Mouse (Mus musculus): ENCODE measurements around the gene Dohh. TPM values are rescaled to one million over a fixed set of nuclear protein-coding genes. Genes with fewer than 3 reads are reported as not detected.
A peak's percentile ranks its signal among the peaks of the same experiment; 100 is the strongest.

Dohh gene
- polyA plus RNA-seq, 1 experiment from 2014 or later, result 42.1 TPM

DNA sequence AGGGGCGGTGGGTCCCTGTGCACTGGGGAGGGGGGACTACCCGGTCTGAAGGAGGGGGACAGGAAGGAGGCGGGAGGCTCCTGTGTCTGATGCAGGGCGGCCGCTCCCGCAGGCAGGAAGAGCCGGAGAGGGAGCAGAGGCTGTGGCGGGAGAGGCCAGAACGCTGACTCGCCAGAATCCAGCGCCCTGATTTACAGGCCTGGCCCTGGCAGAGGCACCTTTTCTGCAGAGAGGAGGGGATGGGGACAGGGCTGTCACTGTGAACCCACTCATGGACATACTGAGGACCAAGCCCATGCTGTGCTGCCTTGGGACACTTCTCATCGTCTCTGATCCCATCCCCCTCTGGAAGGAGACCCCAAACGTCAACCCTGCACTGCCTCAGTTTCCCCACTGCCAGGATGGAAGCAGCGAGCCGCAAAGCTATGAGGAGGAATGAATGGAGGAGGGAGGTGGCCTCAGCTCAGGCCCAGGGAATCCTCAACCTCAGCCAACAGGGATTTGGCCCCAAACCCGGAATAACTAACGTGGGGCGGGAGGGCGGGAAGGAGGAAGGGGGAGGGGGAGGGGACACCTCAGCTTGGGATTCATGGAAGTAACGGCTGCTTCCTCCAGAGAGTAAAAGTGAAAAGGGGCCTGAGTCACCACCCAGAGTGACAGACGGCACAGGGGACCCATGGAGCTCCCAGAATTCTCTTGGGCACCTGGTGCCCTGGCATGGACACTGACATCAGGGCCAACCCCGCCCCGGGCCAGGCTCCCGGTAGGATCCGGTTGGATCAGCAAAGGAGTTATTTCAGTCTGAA lies 40.2 kb downstream of the Dohh start:
- Histone ChIP-seq H3K9me3 (ENCODE audit: low read length) (no peaks in the 10 kb centered on the region), H3K27me3 (ENCODE audit: insufficient read depth, low read length) (peaks cover 25% of the 10 kb centered on the region), H3K9ac (replicated peaks) (no peak overlapping the region), H3K27ac (ENCODE audit: low read depth) (no peak overlapping the region; the same call in 1 of the 2 replicates), H3K4me3 (ENCODE audit: low read depth, low read length) (no peak overlapping the region), H3K4me1 (ENCODE audit: insufficient read depth) (peaks cover 28% of the 10 kb centered on the region), H3K36me3 (replicated peaks; ENCODE audit: insufficient read depth, low read length) (no peaks in the 10 kb centered on the region), H3K4me2 (ENCODE audit: low read depth, low read length) (0 out of 2 replicates have a peak overlapping the region, but pooled peaks have one; percentile 22)
- TF ChIP-seq EP300 (IDR thresholded peaks at IDR 0.05; ENCODE audit: low read depth), result no peak
- 34% methylated on average over 23 of the region's 25 CpGs for WGBS (ENCODE audit: insufficient replicate concordance)
- peak; percentile 29 for DNase-seq
- ATAC-seq, result no peak

DNA sequence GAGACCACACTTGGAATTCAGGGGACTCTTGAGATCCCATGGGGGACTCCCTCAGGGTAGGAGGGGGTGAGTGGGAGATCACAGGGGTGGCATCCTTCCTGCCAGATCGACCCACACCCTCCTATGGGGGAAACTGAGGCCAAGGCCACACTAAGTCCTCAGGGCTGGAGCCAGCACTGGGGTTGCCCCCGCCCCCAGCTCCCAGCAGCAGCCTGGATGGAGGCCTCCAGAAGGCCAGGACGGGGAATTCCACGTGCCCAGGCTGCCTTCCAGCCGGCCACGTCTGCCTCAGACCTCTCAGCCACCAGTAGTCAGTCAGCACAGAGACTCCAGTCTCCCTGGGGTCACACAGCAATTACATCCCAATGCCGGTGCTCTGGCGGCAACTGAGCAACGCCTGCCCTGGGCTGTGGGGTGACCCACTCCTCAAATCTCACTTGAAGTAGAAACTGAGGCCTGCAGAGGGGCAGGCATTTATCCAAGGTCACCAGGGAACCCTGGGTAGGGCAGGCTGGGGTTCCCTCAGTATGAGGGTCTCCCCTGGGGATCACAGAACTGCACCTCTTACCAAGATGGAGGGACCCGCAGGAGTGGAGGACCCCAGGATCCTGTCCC lies 41.1 kb downstream of the Dohh start:
- no peak for TF ChIP-seq CTCF (IDR thresholded peaks at IDR 0.05; ENCODE audit: low read depth)
- TF ChIP-seq EP300 (IDR thresholded peaks at IDR 0.05; ENCODE audit: low read depth), result no peak
- Histone ChIP-seq H3K27me3 (ENCODE audit: insufficient read depth, low read length) (peaks cover 25% of the 10 kb centered on the region), H3K9ac (replicated peaks) (peak overlapping the region; percentile 16; the same call in 1 of the 2 replicates), H3K4me3 (ENCODE audit: low read depth, low read length) (no peak overlapping the region), H3K36me3 (replicated peaks; ENCODE audit: insufficient read depth, low read length) (no peaks in the 10 kb centered on the region), H3K9me3 (ENCODE audit: low read length) (no peaks in the 10 kb centered on the region), H3K27ac (ENCODE audit: low read depth) (no peak overlapping the region), H3K4me2 (ENCODE audit: low read depth, low read length) (peak overlapping the region; percentile 78), H3K4me1 (ENCODE audit: insufficient read depth) (peaks cover 33% of the 10 kb centered on the region)
- peak; percentile 15 for DNase-seq
- 59% methylated on average over 10 of the region's 10 CpGs for WGBS (ENCODE audit: insufficient replicate concordance)
- ATAC-seq, result no peak

DNA sequence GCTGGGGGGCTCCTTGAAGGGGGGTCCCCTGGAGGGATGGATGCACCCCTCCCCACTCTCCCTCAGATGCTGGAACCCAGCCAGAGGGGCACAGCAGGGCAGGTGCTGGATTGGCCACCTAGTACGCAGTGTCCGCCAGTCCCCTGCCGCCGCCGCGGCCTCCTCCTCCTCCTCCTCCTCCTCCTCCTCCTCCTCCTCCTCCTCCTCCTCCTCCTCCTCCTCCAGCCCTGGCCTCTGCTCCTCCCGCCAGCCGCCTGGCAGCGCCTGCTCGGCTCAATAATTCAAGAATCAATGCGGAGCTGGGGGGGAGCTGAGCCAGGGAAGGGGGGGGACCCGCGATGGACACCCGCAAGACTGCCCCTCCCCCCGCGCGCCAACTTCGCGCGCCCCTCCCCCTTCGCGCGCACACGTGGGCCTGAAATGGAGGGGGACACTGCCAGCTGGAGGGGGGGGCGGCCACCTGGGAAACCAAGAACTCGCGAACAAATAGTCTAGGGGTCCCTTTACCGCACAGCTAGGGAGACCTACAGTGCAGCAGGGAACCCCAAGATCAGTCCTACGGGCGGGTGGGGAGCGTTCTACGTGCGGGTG lies 41.9 kb downstream of the Dohh start:
- ATAC-seq, result no peak
- peak; percentile 25 for DNase-seq
- under 1% methylated on average over 14 of the region's 33 CpGs for WGBS (ENCODE audit: insufficient replicate concordance)
- H3K4me3 ChIP-seq (ENCODE audit: low read depth, low read length), result peak overlapping the region; percentile 58
- H3K4me2 ChIP-seq (ENCODE audit: low read depth, low read length), result peak overlapping the region; percentile 78
- H3K4me1 ChIP-seq (ENCODE audit: insufficient read depth), result peaks cover 37% of the 10 kb centered on the region
- H3K36me3 ChIP-seq (replicated peaks; ENCODE audit: insufficient read depth, low read length), result no peaks in the 10 kb centered on the region
- H3K27me3 ChIP-seq (ENCODE audit: insufficient read depth, low read length), result peaks cover 29% of the 10 kb centered on the region
- no peak for TF ChIP-seq EP300 (IDR thresholded peaks at IDR 0.05; ENCODE audit: low read depth)
- no peak overlapping the region for H3K27ac ChIP-seq (ENCODE audit: low read depth)
- no peaks in the 10 kb centered on the region for H3K9me3 ChIP-seq (ENCODE audit: low read length)
- H3K9ac ChIP-seq (replicated peaks), result peak overlapping the region; percentile 61

DNA sequence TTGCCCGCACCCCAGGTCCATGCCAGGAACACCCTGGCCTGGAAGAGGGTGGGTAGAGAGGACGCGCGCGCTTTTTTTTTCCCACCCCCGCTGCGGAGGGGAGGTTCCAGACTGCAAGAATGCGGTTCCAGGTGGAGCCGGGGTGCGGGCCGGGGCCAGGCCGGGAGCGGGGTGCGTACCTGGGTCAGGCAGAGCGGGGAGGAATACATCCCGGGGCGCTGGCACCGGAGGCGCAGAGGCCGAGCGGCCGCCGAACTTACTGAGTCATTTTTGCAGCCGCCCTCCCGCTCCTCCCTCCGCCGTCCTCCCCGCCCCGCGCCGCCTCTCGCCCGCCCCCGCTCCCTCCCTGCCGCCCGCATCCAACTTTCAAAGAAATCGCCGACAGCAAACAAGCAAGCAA lies 42.7 kb downstream of the Dohh start:
- Histone ChIP-seq H3K4me1 (ENCODE audit: insufficient read depth) (peaks cover 40% of the 10 kb centered on the region), H3K9ac (replicated peaks) (peak overlapping the region; percentile 61), H3K9me3 (ENCODE audit: low read length) (no peaks in the 10 kb centered on the region), H3K27ac (ENCODE audit: low read depth) (no peak overlapping the region), H3K4me3 (ENCODE audit: low read depth, low read length) (peak overlapping the region; percentile 58), H3K4me2 (ENCODE audit: low read depth, low read length) (peak overlapping the region; percentile 78), H3K36me3 (replicated peaks; ENCODE audit: insufficient read depth, low read length) (no peaks in the 10 kb centered on the region), H3K27me3 (ENCODE audit: insufficient read depth, low read length) (peaks cover 31% of the 10 kb centered on the region)
- TF ChIP-seq CTCF (IDR thresholded peaks at IDR 0.05; ENCODE audit: low read depth) (no peak), EP300 (IDR thresholded peaks at IDR 0.05; ENCODE audit: low read depth) (no peak)
- DNase-seq (peak; percentile 69), ATAC-seq (no peak)
- 0% methylated on average over 36 of the region's 38 CpGs for WGBS (ENCODE audit: insufficient replicate concordance)

DNA sequence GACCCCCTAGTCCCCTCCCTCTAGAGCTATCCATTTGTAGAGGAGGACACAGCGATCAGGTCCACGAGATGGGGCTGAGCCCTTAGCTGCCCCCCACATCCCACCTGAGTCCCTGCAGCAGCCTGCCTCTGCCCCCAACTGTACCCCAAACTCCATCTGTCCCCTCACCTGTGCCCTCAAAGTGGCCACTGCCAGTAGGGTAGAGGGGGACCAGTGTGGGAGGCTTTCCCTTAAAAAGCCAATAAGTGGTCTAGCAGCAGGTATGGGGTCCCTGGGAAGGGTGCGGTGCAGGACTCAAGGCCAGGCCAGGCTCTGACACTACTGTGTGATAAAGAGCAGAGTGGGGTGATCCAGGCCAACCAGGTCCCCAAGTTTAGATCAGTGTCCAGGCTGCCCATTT lies 43.1 kb downstream of the Dohh start:
- TF ChIP-seq EP300 (IDR thresholded peaks at IDR 0.05; ENCODE audit: low read depth) (no peak), CTCF (IDR thresholded peaks at IDR 0.05; ENCODE audit: low read depth) (no peak)
- H3K9me3 ChIP-seq (ENCODE audit: low read length), result no peaks in the 10 kb centered on the region
- peak overlapping the region; percentile 78 for H3K4me2 ChIP-seq (ENCODE audit: low read depth, low read length)
- no peak overlapping the region for H3K27ac ChIP-seq (ENCODE audit: low read depth)
- DNase-seq (no peak), ATAC-seq (no peak)
- 53% methylated on average over 3 of the region's 3 CpGs for WGBS (ENCODE audit: insufficient replicate concordance)
- H3K36me3 ChIP-seq (replicated peaks; ENCODE audit: insufficient read depth, low read length), result no peaks in the 10 kb centered on the region
- peaks cover 31% of the 10 kb centered on the region for H3K27me3 ChIP-seq (ENCODE audit: insufficient read depth, low read length)
- no peak overlapping the region for H3K9ac ChIP-seq (replicated peaks)
- peaks cover 39% of the 10 kb centered on the region for H3K4me1 ChIP-seq (ENCODE audit: insufficient read depth)
- no peak overlapping the region for H3K4me3 ChIP-seq (ENCODE audit: low read depth, low read length)

DNA sequence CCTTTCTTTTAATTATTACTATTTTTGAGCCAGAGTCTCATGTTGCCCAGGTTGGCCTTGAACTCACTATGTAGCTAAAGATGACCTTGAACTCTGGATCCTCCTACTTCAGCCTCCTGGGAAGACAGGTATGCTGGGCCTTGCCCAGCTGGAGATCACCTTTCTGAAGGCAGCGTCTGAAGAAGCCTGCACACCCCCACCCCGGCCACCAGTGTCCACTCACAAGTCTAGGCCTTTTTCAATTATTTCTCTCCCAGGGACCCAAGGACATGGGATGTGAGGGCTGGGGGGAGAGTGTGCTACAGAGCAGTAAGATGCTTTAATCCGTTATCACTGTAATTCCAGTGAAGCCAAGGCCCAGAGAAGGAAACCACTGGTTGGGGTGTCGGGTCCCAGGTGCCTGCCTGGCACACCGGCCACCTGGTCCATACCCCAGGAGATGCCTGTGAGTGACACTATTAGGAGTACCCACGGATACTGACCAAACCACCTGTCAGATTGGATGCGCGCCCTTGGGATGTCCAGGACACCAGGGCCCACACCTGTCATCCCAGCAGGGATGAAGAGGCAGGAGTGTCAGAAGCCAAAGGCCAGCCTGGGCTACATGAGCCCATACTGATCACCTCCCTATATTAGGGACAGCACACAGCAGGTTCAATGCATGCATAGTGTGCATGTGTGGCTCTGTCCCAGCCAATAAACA lies 43.7 kb downstream of the Dohh start:
- DNase-seq, result no peak
- Histone ChIP-seq H3K4me2 (ENCODE audit: low read depth, low read length) (no peak overlapping the region), H3K27ac (ENCODE audit: low read depth) (no peak overlapping the region), H3K36me3 (replicated peaks; ENCODE audit: insufficient read depth, low read length) (no peaks in the 10 kb centered on the region), H3K9ac (replicated peaks) (no peak overlapping the region), H3K4me3 (ENCODE audit: low read depth, low read length) (no peak overlapping the region), H3K9me3 (ENCODE audit: low read length) (no peaks in the 10 kb centered on the region), H3K27me3 (ENCODE audit: insufficient read depth, low read length) (peaks cover 31% of the 10 kb centered on the region), H3K4me1 (ENCODE audit: insufficient read depth) (peaks cover 38% of the 10 kb centered on the region)
- 81% methylated on average over 8 of the region's 8 CpGs for WGBS (ENCODE audit: insufficient replicate concordance)
- no peak for TF ChIP-seq EP300 (IDR thresholded peaks at IDR 0.05; ENCODE audit: low read depth)
- no peak for TF ChIP-seq CTCF (IDR thresholded peaks at IDR 0.05; ENCODE audit: low read depth)
- no peak for ATAC-seq

All from liver, postnatal 0 days (tissue).